Mouse (Mus musculus) adrenal gland, adult 18-20 months (tissue): ENCODE measurements at regions not wholly inside any gene's neighbourhood (a gene's known extent, or its start where the extent isn't known, plus 50 kb on each side); places are given as distances from the start of the nearest gene placed in this dataset.
"Not testable (repeated sequence)": the region's sequence is repeated elsewhere in the genome, so short reads cannot be mapped to it uniquely, and the experiment has no call there.

Source experiments
- DNase-seq, 2 experiments: peaks; one replicate each; pipeline ENCODE4 v3.0.0; 2021 to 2022; ENCODE audit warnings: low spot score in 2 of 2

DNA sequence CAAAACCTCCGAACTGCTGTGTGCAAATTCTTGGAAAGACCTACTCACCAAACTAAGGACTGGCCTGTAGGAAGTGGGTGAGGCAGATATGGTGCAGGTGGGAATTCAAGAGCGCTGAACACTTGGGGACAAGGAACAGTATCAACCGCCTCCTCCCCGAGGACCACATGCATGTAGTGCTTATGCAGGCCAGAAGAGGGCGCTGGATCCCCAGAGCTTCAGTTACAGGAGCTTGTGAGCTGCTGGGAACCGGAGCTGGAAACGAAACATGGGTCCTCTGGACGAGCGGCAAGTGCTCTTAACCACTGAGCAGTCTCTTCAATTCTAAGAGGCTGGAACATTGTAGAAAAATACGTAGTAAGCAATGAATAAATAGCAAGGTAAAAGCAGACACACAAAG, 317.8 kb downstream of the Ajap1 start:
- no peak for DNase-seq

DNA sequence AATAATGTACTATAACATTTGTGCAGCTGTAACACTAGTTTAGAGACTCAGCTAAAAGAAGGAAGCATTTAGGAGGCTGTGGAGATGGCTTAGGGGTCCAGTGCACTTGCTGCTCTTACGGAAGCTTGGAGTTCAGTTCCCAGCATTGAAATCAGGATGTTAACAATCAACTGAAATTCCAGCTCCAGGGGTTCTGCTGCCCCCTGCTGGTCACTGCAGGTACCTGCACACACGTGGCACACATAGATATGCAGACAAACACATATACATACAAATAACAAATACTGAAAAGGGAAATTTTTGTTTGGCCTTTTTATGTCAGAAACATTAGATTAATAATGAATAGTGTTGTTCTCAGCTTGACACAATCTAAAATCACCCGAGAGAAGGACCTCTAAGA, 322.5 kb downstream of the Ajap1 start:
- DNase-seq = no peak

DNA sequence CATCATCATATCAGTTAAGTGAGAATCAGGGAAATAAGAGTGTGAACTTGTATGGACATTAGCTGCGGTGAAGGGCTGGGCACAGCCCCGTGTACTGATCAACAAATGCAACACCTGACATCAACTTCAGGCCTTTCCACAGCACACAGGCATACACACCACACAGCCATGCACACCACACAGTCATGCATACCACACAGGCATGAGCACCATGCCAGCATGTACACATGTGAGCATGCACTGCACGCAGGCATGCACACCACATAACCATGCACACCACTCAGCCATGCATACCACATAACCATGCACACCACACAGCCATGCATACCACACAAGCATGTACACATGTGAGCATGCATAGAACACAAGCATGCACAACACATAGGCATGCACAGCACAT, 325.0 kb downstream of the Ajap1 start:
- no peak for DNase-seq

DNA sequence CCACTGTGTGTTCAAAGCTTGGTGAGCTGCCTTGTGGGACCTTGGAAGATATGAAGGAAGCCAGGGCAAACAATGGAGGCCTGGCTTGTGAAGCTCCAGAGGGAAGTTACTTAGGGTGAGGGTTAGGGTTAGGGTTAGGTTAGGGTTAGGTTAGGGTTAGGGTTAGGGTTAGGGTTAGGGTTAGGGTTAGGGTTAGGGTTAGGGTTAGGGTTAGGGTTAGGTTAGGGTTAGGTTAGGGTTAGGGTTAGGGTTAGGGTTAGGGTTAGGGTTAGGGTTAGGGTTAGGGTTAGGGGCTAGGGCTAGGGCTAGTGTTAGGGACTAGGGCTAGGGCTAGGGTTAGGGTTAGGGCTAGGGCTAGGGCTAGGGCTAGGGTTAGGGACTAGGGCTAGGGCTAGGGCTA, 329.7 kb downstream of the Ajap1 start:
- DNase-seq = not testable (repeated sequence)

DNA sequence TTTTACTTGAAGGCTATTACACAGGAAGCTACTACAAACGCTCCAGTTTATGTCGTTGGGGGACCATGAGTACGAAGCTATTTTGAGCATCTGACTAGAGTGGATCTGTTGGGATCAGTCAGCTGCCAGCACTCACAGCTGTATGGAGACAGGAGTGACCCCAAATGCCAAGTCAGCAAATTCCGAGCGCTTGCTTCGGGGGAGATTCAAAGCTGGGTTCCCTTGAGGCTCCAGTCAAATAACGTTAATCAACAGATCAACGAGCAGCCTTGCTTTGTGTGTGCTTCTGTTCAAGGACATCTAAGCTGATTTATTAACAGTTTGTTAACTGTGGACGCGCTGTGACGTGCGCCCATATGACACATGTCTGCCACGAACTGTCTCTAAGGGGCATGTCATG, 349.5 kb downstream of the Ajap1 start:
- no peak for DNase-seq

DNA sequence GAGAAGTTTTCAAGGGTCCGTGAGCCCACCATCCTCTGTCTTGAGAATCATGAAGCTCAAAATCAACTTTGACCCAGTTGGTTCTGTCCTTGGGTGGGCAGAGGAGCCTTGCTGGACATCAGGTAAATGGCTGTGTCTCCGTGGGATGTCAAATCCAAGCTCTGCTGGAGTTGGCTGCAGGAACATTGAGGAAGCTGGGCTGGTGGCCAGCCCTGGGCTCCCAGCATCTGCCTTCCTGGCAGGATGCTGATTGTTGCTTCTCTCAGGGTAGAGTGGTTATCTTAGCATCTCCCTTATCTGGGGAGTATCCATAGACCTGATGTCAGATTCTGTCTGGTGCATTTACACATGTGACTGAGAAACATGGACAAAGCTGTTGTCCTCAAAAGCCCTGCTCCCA, 353.3 kb downstream of the Ajap1 start:
- no peak for DNase-seq

DNA sequence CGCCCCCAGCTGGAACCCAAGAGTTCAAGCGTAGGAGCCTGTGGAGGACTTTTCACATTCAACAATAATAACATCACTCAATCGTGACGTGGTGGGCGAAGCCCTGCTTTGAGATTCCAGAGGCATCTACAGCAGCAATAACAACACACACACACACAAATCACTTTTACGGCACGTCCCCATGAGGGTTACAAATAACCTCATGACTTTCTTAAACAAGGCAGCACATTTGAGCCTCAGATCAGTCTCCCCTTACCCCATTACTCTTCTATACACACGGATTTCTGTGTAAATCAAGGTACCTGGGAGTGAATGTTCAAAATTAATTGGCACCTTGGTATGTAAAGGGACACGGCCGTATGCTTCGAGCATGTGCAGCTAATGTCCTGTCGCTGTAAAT, 354.4 kb downstream of the Ajap1 start:
- no peak for DNase-seq

DNA sequence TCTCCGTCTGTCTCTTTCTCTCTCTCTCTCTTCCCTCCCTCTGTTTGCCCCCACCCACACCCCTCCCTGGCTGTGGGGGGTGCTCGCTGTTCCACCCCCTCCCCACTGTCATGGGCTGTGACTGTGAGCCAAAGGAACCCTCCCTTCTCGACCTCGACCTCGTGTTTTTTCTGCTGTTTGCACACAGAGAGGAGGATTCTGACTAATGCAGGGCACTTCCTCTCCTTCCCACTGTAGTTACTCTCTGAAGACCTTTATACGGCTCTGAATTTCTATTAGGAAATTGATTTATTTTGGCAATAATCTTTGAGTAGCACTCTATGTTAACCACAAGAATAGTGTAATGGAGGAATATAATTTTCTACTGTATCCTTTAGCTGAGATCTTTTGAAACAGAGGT, 362.1 kb downstream of the Ajap1 start:
- DNase-seq = no peak

DNA sequence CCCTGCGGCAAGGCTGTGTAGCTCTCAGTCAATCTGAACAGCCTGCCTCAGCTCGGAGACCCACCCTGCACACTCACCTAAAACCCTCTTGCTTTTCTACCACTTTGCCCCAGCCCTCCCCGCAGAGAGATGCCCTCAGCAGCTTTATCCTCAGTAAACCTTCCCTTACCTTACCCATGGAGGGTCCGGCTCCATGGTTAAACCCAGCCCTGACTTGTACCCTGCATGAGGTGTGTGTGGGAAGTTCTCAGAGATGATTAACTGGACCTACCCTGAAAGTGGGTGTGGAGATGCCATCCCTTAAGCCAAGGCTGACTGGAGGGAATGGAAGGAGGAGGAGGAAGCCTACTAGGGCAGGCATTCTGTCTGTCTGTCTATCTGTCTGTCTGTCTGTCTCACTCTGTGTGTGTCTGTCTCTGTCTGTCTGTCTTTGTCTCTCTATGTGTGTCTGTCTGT, 362.9 kb downstream of the Ajap1 start:
- DNase-seq = no peak

DNA sequence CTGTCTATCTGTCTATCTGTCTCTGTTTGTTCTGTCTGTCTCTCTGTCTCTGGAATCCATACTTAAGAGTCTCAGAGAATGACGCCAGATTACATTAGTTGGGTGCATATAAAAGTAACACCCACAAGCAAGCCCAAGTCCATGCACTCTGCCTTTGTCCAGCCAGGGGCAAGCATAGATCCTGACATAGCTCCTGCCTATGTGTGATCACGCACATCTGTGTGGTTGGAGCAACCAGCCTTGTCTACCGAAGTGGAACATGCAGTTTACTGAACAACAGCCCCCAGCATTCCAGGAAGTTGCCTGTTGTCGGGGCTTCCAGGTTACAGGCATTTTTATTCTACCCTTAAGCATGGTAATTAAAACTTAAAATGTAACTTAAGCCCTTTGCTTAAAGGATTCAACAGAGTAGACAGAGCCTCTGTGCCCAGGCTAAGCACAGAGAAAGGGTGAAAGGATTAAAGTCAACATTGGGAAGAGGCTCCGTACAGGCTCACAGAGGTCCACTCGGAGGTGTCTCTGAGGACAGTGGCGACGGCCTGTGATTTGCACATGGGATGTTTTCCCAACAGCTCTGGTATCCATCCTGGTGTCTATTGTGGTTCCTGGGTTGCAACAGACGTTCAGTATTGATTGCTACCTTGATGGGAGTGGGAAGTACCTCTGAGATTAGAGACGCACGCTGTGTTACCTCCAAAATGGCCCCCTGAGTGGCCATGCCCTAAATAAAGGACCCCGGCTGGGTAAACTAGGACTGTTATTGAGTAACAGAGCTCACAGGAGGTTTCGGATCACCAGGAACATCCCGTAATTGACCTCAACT, 363.6 kb downstream of the Ajap1 start:
- DNase-seq = no peak

DNA sequence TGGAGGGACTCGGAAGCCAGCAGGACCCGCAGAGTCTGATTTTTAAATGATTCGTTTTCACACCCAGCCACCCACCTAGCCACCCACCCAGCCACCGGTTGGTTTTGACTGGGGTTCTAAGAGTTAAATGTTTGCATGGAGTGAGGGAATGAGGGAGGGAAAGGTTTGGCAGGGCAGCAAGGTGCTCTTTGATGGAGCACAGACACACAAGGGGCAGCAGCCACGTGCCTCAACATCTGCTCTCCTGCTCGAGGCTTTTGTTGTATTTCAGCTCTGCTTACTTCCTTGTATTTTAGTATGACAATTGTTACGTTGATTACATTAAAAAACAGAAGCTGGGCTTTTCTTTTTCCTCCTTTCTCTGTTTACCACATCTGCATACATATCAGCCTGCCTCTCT, 367.6 kb downstream of the Ajap1 start:
- DNase-seq = no peak

DNA sequence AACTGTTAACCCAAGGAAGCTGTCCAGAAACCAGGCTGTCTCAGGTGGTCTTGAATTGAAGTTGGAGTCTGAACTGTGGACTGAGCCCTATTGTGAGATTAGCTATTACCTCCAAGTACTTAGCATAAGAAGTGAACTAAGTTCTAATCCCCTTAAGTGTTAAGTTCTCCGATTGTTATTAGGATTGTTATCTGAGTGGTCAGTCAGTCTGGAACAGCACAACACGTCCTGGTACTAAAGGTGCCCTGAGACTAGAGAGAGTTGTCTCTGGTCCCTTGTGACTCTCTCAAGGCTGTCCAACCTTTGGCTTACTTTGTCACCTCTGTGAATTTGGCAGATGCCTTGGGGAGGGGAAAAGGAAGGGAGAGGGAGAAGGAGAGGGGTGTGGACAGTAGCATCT, 369.0 kb downstream of the Ajap1 start:
- DNase-seq = no peak

DNA sequence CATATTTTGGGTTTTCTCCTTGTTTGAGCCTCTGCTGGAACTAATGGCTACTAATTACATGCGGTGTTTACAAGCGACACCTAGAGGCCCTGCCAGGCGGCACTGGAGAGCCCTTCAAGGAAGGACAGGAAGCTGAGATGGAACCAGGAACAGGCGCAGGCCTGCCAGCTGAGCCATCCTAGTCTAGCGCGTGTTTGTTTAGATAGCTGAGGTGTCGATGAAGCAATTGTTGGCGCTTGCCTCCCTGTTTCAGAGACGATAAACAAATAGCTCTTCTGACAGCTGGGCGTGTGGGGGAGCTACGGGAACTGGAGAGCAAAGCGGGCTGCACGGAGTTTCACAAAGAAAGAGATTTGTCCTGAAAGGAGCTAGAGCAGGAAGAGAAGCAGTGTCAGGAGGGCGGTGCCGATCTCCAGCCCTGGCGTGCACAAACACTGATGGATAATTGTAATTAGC, 372.3 kb downstream of the Ajap1 start:
- no peak for DNase-seq

DNA sequence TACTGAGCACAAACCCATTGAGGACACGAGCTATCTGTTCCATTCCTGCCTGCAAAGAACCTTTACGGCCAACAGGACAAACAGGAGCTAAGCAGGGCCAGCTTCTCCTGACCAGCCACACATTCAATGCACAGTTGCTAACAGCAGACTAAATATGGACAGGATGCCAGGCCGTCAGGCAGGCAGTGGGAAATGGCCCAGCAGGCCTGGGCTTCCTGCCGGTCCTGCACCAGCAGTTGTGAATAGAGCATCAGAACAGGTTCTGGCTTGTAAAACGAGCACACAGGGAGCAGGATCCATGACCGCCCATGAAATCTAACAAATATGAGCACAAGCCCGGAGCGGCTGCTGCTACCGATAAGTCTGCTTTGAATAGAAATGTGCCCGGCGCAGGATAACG, 384.0 kb downstream of the Ajap1 start:
- no peak for DNase-seq

DNA sequence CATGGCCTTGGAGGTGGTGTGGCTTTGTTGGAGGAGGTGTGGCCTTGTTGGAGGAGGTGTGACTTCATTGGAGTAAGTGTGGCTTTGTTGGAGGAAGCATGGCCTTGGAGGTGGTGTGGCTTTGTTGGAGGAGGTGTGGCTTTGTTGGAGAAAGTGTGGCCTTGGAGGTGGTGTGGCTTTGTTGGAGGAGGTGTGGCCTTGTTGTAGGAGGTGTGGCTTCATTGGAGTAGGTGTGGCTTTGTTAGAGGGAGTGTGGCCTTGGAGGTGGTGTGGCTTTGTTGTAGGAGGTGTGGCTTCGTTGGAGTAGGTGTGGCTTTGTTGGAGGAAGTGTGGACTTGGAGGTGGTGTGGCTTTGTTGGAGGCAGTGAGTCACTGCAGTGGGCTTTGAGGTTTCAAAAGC, 385.0 kb downstream of the Ajap1 start:
- DNase-seq = no peak

DNA sequence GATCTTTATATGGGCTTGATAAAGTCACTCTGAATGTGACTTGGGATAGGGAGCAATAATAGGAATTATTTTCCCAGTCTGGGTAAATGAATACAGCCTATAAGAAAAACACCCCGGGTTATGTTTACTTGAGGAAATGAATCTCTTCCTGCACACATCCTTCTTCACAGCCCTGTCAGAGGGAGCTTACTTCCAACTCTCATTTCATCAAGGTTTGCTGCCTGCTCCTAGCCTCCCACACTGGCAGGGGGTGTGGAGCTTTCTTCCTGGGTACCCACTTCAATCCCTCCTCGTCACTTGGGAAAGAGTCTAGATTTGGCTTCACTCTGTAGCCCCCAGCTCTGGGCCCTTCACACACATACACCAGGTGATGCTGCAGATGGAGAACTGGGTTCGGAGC, 389.5 kb downstream of the Ajap1 start:
- DNase-seq = no peak

DNA sequence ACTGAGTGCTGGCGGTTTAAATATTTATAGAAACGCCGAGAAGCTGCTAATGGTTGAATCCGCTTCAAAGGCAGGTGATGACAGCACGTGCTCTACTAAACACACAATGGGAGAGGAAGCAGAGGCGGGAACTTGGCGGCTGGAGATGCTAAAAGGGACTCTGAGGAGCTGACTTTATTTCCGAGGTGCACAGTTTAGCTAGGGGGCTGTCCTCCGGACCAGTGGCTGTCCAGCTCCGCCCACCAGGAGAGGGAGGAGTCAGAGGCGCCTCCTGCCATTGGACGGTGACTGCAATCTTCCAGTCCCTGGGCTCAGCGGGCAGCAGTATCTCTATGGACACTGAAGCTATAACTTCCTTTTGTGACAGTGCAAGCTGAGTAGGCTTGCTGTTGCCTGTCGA, 400.4 kb downstream of the Ajap1 start:
- no peak for DNase-seq

DNA sequence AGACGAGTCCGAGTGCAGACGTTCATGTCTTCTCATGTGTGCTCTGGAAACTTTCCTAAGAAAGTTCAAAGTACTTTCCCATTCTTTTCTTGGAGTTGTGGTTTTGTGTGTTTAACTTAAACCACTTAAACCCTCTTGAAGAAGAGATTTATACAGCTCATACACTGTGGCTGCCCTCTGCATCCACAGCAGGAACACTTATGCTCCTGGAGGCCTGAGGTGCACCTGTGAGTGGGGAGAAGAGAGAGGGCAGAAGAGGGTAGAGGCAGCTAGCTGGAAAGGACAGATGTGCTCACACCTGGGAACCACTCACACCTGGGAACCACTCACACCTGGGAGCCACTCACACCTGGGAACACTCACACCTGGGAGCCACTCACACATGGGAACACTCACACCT, 408.0 kb downstream of the Ajap1 start:
- no peak for DNase-seq

DNA sequence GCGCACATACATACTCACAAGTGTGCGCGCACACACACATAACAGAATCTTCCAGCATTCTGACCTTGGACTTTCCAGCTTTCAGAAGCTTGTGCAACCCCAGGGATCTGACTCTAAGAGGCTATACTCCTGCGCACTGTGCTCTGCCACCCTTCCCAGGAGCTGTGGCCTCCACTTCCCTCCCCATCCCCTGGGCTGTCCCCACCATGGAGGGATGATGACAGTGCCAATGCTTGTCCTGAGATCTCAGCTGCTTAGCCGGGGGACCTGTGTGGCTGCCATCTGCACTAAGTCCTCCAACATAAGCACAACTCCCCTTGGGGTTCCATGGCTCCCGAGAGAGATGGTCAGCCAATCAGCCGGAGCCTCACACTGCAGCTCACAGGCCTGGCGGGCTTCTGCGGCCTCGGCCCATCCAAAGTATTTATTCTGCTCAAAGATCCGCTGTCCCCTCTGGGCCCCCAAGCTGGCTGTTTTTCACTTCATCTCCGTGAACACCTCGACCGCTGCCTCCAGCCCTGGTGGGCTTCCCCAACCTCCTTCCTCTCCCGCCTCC, 412.3 kb downstream of the Ajap1 start:
- DNase-seq = no peak

DNA sequence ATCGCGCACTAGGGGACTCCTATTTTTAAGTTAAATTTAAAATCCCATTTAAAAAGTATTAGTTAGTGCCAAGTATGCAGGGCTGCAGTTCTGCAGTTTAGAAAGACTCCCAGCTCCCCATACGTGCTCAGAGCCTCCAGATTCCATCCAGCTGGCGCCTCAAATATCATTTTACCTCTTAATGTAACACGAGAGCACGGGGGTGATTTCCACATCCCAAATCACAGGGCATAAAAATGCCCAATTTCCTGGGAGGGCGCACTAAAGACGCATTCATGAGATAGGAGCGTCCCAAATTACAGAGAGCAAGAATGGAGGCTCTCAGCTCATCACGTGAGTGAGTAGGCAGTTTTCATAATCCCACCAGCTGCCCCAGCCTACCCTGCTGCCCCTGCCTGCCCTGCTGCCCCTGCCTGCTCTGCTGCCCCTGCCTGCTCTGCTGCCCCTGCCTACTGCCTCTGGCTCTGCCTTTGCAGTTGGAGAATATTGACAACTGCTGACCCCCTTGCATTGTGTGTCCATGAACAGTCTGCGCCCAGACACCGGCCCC, 414.1 kb downstream of the Ajap1 start:
- no peak for DNase-seq

DNA sequence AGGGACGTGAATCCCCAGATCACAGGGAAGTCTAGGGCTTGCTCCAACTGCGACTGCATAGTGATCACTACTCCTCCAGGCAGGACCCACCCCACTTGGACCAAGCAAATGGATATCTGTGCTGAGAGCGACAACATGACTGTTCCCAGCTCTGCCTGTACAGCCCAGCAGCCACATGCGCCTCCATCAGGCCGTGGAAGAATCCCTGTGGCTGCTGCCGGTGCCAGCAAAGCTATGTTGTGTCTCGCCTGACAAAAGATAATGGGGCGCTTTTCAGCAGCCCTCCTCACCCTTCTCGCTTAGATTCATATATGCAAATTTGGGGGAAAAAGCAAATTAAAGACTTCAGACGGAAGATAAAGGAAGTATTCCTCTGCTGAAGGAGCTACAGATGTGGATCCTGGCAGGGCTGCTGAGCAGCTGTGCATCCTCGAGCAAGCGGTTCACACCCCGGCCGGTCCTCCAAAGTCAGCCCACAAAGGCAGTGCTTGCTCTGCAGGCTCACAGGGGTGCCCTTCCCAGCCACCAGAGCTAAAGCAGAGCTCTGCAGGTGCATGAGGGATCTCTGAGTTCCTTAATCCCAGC, 418.5 kb downstream of the Ajap1 start:
- DNase-seq = no peak

DNA sequence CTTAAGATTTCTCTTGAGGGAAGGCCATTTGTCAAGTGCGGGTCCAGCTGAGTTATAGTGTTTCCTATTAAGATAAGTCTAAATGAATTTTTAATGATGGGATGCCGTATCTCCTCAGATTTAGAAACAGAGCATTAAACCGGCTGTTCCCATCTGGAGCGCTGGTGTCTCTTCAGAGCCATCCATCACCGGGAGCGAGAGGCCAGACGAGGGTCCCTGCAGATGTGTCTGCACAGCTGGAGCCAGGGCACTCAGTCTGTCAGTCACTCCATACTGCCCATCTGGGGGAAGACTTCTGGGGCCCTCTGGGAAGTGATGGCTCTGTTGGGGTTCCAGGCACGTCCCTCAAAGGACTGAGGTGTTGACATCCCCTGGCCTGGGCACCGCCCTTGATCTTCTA, 419.2 kb downstream of the Ajap1 start:
- DNase-seq = no peak
